Mouse (Mus musculus) MEL (cell line): ENCODE data around the gene Fbxl2. TPM values are rescaled to one million over a fixed set of nuclear protein-coding genes. Genes with fewer than 3 reads are reported as not detected.

Experiments used
- DNase-seq: peaks from one replicate; pipeline ENCODE4 v3.0.0; 2011; ENCODE audit warnings: low read depth, low spot score
- H3K27ac ChIP-seq: 2 replicates; pipeline ENCODE4 v1.5.1; 2012; ENCODE audit warnings: low read depth, mild to moderate bottlenecking, control low read depth, low read length, moderate library complexity; ENCODE audit not compliant: control insufficient read depth
- H3K27me3 ChIP-seq, 2 experiments: fragments of 150-350 bp in 1 of 2; sonication (generic) in 1 of 2; 2 replicates each; pipeline ENCODE4 v1.6.1; 2012; ENCODE audit warnings: low read length in 2 of 2, mild to moderate bottlenecking in 2 of 2, improper control_type of control experiment in 1 of 2, moderate library complexity in 1 of 2; ENCODE audit not compliant: insufficient read depth in 2 of 2, control insufficient read depth in 1 of 2
- H3K36me3 ChIP-seq, 2 experiments: 2 replicates each; pipeline ENCODE4 v1.6.1; 2012 to 2014; ENCODE audit warnings: low read length in 2 of 2, improper control_type of control experiment in 1 of 2, inconsistent platforms in 1 of 2, mild to moderate bottlenecking in 1 of 2; ENCODE audit not compliant: insufficient read depth in 2 of 2, control insufficient read depth in 1 of 2
- H3K4me1 ChIP-seq, 2 experiments: fragments of 150-350 bp in 1 of 2; sonication (generic) in 1 of 2; 2 replicates each; pipeline ENCODE4 v1.6.1; 2012; ENCODE audit warnings: low read length in 2 of 2, improper control_type of control experiment in 1 of 2, mild to moderate bottlenecking in 1 of 2; ENCODE audit not compliant: insufficient read depth in 2 of 2, control insufficient read depth in 1 of 2
- H3K4me3 ChIP-seq, 2 experiments: fragments of 150-350 bp in 1 of 2; sonication (generic) in 1 of 2; 2 replicates each; pipeline ENCODE4 v1.5.1; 2012; ENCODE audit warnings: low read depth in 2 of 2, low read length in 2 of 2, mild to moderate bottlenecking in 2 of 2, moderate library complexity in 2 of 2, control low read depth in 1 of 2, improper control_type of control experiment in 1 of 2; ENCODE audit not compliant: control insufficient read depth in 1 of 2, insufficient read depth in 1 of 2
- H3K79me2 ChIP-seq: 2 replicates; pipeline ENCODE4 v1.6.1; 2012; ENCODE audit warnings: mild to moderate bottlenecking, low read length, moderate library complexity; ENCODE audit not compliant: control insufficient read depth, poor library complexity, insufficient read depth
- H3K9ac ChIP-seq: 2 replicates; pipeline ENCODE4 v1.6.1; 2012; ENCODE audit warnings: low read depth, mild to moderate bottlenecking, control low read depth, low read length, moderate library complexity; ENCODE audit not compliant: control insufficient read depth, poor library complexity, severe bottlenecking
- H3K9me3 ChIP-seq: fragments of 150-350 bp; sonication (generic); replicated peaks from 2 replicates; pipeline ENCODE4 v1.6.1; 2012; ENCODE audit warnings: mild to moderate bottlenecking, low read length, improper control_type of control experiment, moderate library complexity; ENCODE audit not compliant: insufficient read depth
- BHLHE40 ChIP-seq: IDR thresholded peaks from 2 replicates; pipeline ENCODE4 v1.6.1; 2012; ENCODE audit warnings: low read depth, mild to moderate bottlenecking, inconsistent platforms, low read length, improper control_type of control experiment, borderline replicate concordance
- CHD1 ChIP-seq: IDR thresholded peaks from 2 replicates; pipeline ENCODE4 v1.6.1; 2012; ENCODE audit warnings: low read depth, mild to moderate bottlenecking, inconsistent platforms, low read length, improper control_type of control experiment
- EP300 ChIP-seq, 2 experiments: IDR thresholded peaks; 2 replicates each; pipeline ENCODE4 v1.6.1; 2011; ENCODE audit warnings: improper control_type of control experiment in 2 of 2, low read length in 2 of 2, low read depth in 1 of 2, mild to moderate bottlenecking in 1 of 2
- ETS1 ChIP-seq: IDR thresholded peaks from 2 replicates; pipeline ENCODE4 v1.6.1; 2012; ENCODE audit warnings: low read depth, mild to moderate bottlenecking, inconsistent platforms, low read length, improper control_type of control experiment, moderate library complexity
- GATA1 ChIP-seq: IDR thresholded peaks from 2 replicates; pipeline ENCODE4 v1.6.1; 2011; ENCODE audit warnings: low read depth, low read length, improper control_type of control experiment
- JUND ChIP-seq: IDR thresholded peaks from 2 replicates; pipeline ENCODE4 v1.6.1; 2011; ENCODE audit warnings: low read depth, mild to moderate bottlenecking, improper control_type of control experiment, low read length
- POLR2A ChIP-seq, 2 experiments: IDR thresholded peaks; 2 replicates each; pipeline ENCODE4 v1.6.1; 2011 to 2012; ENCODE audit warnings: low read length in 2 of 2, mild to moderate bottlenecking in 2 of 2, control low read depth in 1 of 2, improper control_type of control experiment in 1 of 2, low read depth in 1 of 2, moderate library complexity in 1 of 2; ENCODE audit not compliant: control insufficient read depth in 1 of 2, insufficient read depth in 1 of 2, poor library complexity in 1 of 2
- RCOR1 ChIP-seq: IDR thresholded peaks from 2 replicates; pipeline ENCODE4 v1.6.1; 2012; ENCODE audit warnings: low read depth, mild to moderate bottlenecking, inconsistent platforms, low read length, improper control_type of control experiment
- TAL1 ChIP-seq: IDR thresholded peaks from 2 replicates; pipeline ENCODE4 v1.6.1; 2012; ENCODE audit warnings: mild to moderate bottlenecking, inconsistent platforms, low read length, moderate library complexity, mixed read lengths
- TCF12 ChIP-seq: IDR thresholded peaks from 2 replicates; pipeline ENCODE4 v1.6.1; 2014; ENCODE audit warnings: low read depth, mild to moderate bottlenecking, inconsistent platforms, low read length, improper control_type of control experiment, moderate library complexity
- USF1 ChIP-seq: IDR thresholded peaks from 2 replicates; pipeline ENCODE4 v1.6.1; 2014; ENCODE audit warnings: low read depth, mild to moderate bottlenecking, inconsistent platforms, low read length, improper control_type of control experiment, moderate library complexity
- USF2 ChIP-seq, 2 experiments: IDR thresholded peaks; 2 replicates each; pipeline ENCODE4 v1.6.1; 2011 to 2012; ENCODE audit warnings: improper control_type of control experiment in 2 of 2, low read length in 2 of 2, borderline replicate concordance in 1 of 2, inconsistent platforms in 1 of 2, low read depth in 1 of 2, mild to moderate bottlenecking in 1 of 2; ENCODE audit not compliant: insufficient read depth in 1 of 2
- ZC3H11A ChIP-seq: IDR thresholded peaks from 2 replicates; pipeline ENCODE4 v1.6.1; 2012; ENCODE audit warnings: low read depth, mild to moderate bottlenecking, inconsistent platforms, low read length, improper control_type of control experiment
- polyA plus RNA-seq, 2 experiments: library from polyadenylated mRNA; stranded (reverse) in 1 of 2; unstranded in 1 of 2; fragments of >175 nt in 1 of 2; fragments of >200 nt in 1 of 2; gene quantifications; 2 replicates each; pipeline versions ENCODE4 v1.2.1 to v1.2.4; 2012; ENCODE audit warnings: low replicate concordance in 2 of 2, low read depth in 1 of 2; ENCODE audit not compliant: insufficient read length in 2 of 2, insufficient read depth in 1 of 2, missing spikeins in 1 of 2
- total RNA-seq: library from RNA; depleted of rRNA; stranded (reverse); fragments of 300-350 nt; gene quantifications from 2 replicates; pipeline ENCODE4 v1.2.3, GENCODE M21; 2012; rRNA removed

Fbxl2 gene
- total and polyA plus RNA-seq, 3 experiments = 1.8 to 3.0 TPM; not detected in 1

- peaks cover 0 to 6% of the 10 kb centered on the region in 2 experiments; a peak in 2 of 4 replicates for H3K36me3 ChIP-seq
- TF ChIP-seq JUND (no peak), POLR2A (IDR thresholded peaks at IDR 0.05; ENCODE audit: control insufficient read depth in 1 of 2, insufficient read depth in 1 of 2, low read depth in 1 of 2, low read length in 2 of 2, poor library complexity in 1 of 2) (no peak), CHD1 (no peak), USF1 (no peak), USF2 (IDR thresholded peaks at IDR 0.05; ENCODE audit: borderline replicate concordance in 1 of 2, insufficient read depth in 1 of 2, low read depth in 1 of 2, low read length in 2 of 2) (no peak)
- TF ChIP-seq, all 39 proteins: peak for 0
- H3K4me3 ChIP-seq = no peak overlapping the region
- peaks cover 0 to 9% of the 10 kb centered on the region in 2 experiments; a peak in 2 of 4 replicates for H3K4me1 ChIP-seq
- H3K27me3 ChIP-seq = no peaks in the 10 kb centered on the region
- no peak for DNase-seq
- H3K9ac ChIP-seq = no peak overlapping the region
- no peaks in the 10 kb centered on the region for H3K9me3 ChIP-seq
- H3K79me2 ChIP-seq = no peaks in the 10 kb centered on the region
- no peak overlapping the region for H3K27ac ChIP-seq
These were observed 121.1 kb downstream of the Fbxl2 start for GRCm38 (mm10) chr9:113924883-113925282.

- Histone ChIP-seq H3K9me3 (no peaks in the 10 kb centered on the region), H3K36me3 (no peaks in the 10 kb centered on the region; a peak in 1 of 4 replicates), H3K4me1 (no peaks in the 10 kb centered on the region), H3K4me3 (no peak overlapping the region), H3K79me2 (no peaks in the 10 kb centered on the region), H3K27ac (no peak overlapping the region), H3K9ac (no peak overlapping the region), H3K27me3 (no peaks in the 10 kb centered on the region)
- no peak for DNase-seq
- TF ChIP-seq USF1 (no peak), TCF12 (no peak), ETS1 (no peak), JUND (no peak)
- TF ChIP-seq, all 39 proteins: peak for 0
These were observed 123.3 kb downstream of the Fbxl2 start for GRCm38 (mm10) chr9:113922677-113923076.

- 0 out of 2 replicates have a peak, but pooled peaks have one; percentile 3 for TF ChIP-seq TAL1
- no peak for TF ChIP-seq BHLHE40
- TF ChIP-seq EP300 (IDR thresholded peaks at IDR 0.05; ENCODE audit: low read depth in 1 of 2, low read length in 2 of 2) = peak; percentile 64 to 82
- TF ChIP-seq GATA1 = peak; percentile 79
- peak; percentile 60 for TF ChIP-seq ETS1
- no peak for TF ChIP-seq ZC3H11A
- peak; percentile 55; the same call in 1 of the 2 replicates for TF ChIP-seq RCOR1
- peak; percentile 88 for TF ChIP-seq TCF12
- TF ChIP-seq, all 39 proteins: peak for 6
- DNase-seq = peak; percentile 34
- Histone ChIP-seq H3K27ac (no peak overlapping the region), H3K9ac (no peak overlapping the region), H3K36me3 (peaks cover 6 to 10% of the 10 kb centered on the region in 2 experiments), H3K27me3 (no peaks in the 10 kb centered on the region), H3K4me3 (no peak overlapping the region), H3K79me2 (no peaks in the 10 kb centered on the region; the same call in 1 of the 2 replicates), H3K4me1 (peaks cover 2 to 7% of the 10 kb centered on the region in 2 experiments; a peak in 3 of 4 replicates), H3K9me3 (no peaks in the 10 kb centered on the region)
These were observed 130.2 kb downstream of the Fbxl2 start for GRCm38 (mm10) chr9:113915789-113916188.

Other genes with a start within 250 kb of the Fbxl2 start
- gene Ubp1, start 115.3 kb downstream of the Fbxl2 start, total RNA-seq = 45.5 and 46.4 TPM in 2 replicates
- gene Ubp1, start 115.3 kb downstream of the Fbxl2 start, polyA plus RNA-seq = 10 to 100 TPM; 60.8 to 95.5 TPM
- gene Susd5, start 10.9 kb upstream of the Fbxl2 start, total RNA-seq = not detected in 2 replicates
- gene Susd5, start 10.9 kb upstream of the Fbxl2 start, polyA plus RNA-seq = not detected